Mouse (Mus musculus) limb, embryonic 11.5 days (tissue): ENCODE measurements around the gene Igsf8. TPM values are rescaled to one million over a fixed set of nuclear protein-coding genes. Genes with fewer than 3 reads are reported as not detected.

ENCODE experiments used
- ATAC-seq: fragments of 200-750 bp; cut with Nextera tagmentation; 2 replicates; pipeline ENCODE4 v1.8.0; 2017; ENCODE audit warnings: low read depth; ENCODE audit not compliant: insufficient number of reproducible peaks, low FRiP score, low TSS enrichment
- DNase-seq: peaks from one replicate; pipeline ENCODE4 v3.0.0-alpha.2; 2015; ENCODE audit warnings: low spot score
- H3K27ac ChIP-seq: fragments of 300-500 bp; sonication (generic); replicated peaks from 2 replicates; pipeline ENCODE4 v1.5.1; 2014; ENCODE audit warnings: low read depth, mild to moderate bottlenecking, low read length
- H3K27me3 ChIP-seq: fragments of 300-500 bp; sonication (generic); 2 replicates; pipeline ENCODE4 v1.6.1; 2014; ENCODE audit warnings: mild to moderate bottlenecking, low read length, mixed read lengths; ENCODE audit not compliant: control insufficient read depth, insufficient read depth
- H3K36me3 ChIP-seq: fragments of 300-500 bp; sonication (generic); 2 replicates; pipeline ENCODE4 v1.6.1; 2014; ENCODE audit warnings: mild to moderate bottlenecking, low read length, moderate library complexity, mixed read lengths; ENCODE audit not compliant: control insufficient read depth, insufficient read depth
- H3K4me1 ChIP-seq: fragments of 300-500 bp; sonication (generic); 2 replicates; pipeline ENCODE4 v1.6.1; 2014; ENCODE audit warnings: low read length, mixed read lengths; ENCODE audit not compliant: control insufficient read depth, insufficient read depth
- H3K4me2 ChIP-seq: fragments of 300-500 bp; sonication (generic); 2 replicates; pipeline ENCODE4 v1.6.1; 2014; ENCODE audit warnings: low read depth, mild to moderate bottlenecking, moderate library complexity; ENCODE audit not compliant: severe bottlenecking
- H3K4me3 ChIP-seq: fragments of 300-500 bp; sonication (generic); 2 replicates; pipeline ENCODE4 v1.5.1; 2014; ENCODE audit warnings: low read depth, low read length
- H3K9ac ChIP-seq: fragments of 300-500 bp; sonication (generic); 2 replicates; pipeline ENCODE4 v1.6.1; 2014; ENCODE audit warnings: mild to moderate bottlenecking, low read length
- H3K9me3 ChIP-seq: fragments of 300-500 bp; sonication (generic); 2 replicates; pipeline ENCODE4 v1.6.1; 2016; ENCODE audit warnings: low read length; ENCODE audit not compliant: control insufficient read depth
- WGBS: fragments of 180-500 bp; shearing (Covaris S2); extraction: QIAGEN DNeasy Blood & Tissue Kit; methylation state at CpG from one replicate; pipeline ENCODE4 v1.1.7; 2014; 5-methylcytosine and 5-hydroxymethylcytosine counted together
- polyA plus RNA-seq: library from polyadenylated mRNA; unstranded; fragments of >200 nt; fragmentation: Nextera tagmentation; extraction: Ambion mirVana; gene quantifications from 2 replicates; pipeline ENCODE4 v1.2.1, GENCODE M21; 2014

The Igsf8 gene
- polyA plus RNA-seq, 1 experiment from 2014 or later: 35.4 TPM

DNA sequence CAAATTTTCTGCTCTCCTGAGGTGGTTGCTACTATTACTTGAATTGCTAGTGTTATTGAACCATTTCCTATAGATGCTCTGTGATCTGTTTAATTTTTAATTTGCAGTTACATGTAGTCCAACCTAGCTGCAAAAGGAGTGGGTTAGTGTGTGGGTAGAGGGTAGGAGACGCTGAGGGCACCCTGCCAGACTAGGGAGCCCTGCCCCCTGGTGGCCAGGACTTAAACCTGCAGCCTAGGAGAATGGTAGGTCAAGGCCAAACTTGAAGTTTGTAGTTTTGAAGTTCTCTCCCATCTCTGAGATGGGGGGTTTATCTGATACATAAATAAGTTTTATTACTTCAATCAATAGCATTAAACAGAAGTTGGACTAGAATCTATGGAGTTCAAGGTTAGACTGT is 96.1 kb downstream of the Igsf8 start:
- ATAC-seq: no peak
- no peaks in the 10 kb centered on the region for H3K4me1 ChIP-seq
- peak; percentile 62 for DNase-seq
- no peak overlapping the region for H3K27ac ChIP-seq
- H3K27me3 ChIP-seq: no peaks in the 10 kb centered on the region
- H3K4me3 ChIP-seq: no peak overlapping the region
- H3K36me3 ChIP-seq: no peaks in the 10 kb centered on the region
- H3K4me2 ChIP-seq: no peak overlapping the region
- H3K9me3 ChIP-seq: no peaks in the 10 kb centered on the region
- 13% methylated on average over 1 of the region's 1 CpGs for WGBS
- H3K9ac ChIP-seq: no peak overlapping the region

DNA sequence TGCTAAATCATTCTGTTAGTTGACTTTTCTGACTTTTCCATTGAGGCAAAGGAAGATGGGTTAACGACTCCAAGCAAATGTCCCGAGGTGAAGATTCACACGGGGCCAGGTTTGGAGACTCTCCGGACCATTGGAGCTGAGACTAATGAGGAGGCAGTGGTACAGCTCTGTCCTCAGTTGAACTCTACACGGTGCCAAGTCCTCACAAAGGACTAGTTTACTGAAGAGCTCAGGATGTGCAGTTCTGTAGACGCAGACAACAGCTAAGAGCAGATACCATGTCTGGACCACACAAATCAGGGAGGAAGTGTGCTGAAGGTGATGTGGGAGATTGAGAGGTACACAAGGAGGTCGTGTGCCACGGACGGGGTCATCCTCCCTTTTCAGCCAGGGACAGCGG is 96.9 kb downstream of the Igsf8 start:
- Histone ChIP-seq H3K9me3 (no peaks in the 10 kb centered on the region), H3K4me2 (no peak overlapping the region), H3K27me3 (no peaks in the 10 kb centered on the region), H3K4me3 (no peak overlapping the region), H3K27ac (no peak overlapping the region), H3K36me3 (no peaks in the 10 kb centered on the region), H3K9ac (no peak overlapping the region), H3K4me1 (no peaks in the 10 kb centered on the region)
- WGBS: 84% methylated on average over 10 of the region's 10 CpGs
- no peak for DNase-seq
- ATAC-seq: no peak

GRCm38 (mm10) chr1:172364684-172365083 is 103.2 kb downstream of the Igsf8 start:
- Histone ChIP-seq H3K27me3 (no peaks in the 10 kb centered on the region), H3K9me3 (no peaks in the 10 kb centered on the region), H3K9ac (no peak overlapping the region), H3K36me3 (no peaks in the 10 kb centered on the region), H3K4me1 (no peaks in the 10 kb centered on the region), H3K4me2 (no peak overlapping the region), H3K4me3 (no peak overlapping the region), H3K27ac (no peak overlapping the region)
- WGBS: 19% methylated on average over 6 of the region's 6 CpGs
- ATAC-seq (no peak), DNase-seq (peak; percentile 55)

DNA sequence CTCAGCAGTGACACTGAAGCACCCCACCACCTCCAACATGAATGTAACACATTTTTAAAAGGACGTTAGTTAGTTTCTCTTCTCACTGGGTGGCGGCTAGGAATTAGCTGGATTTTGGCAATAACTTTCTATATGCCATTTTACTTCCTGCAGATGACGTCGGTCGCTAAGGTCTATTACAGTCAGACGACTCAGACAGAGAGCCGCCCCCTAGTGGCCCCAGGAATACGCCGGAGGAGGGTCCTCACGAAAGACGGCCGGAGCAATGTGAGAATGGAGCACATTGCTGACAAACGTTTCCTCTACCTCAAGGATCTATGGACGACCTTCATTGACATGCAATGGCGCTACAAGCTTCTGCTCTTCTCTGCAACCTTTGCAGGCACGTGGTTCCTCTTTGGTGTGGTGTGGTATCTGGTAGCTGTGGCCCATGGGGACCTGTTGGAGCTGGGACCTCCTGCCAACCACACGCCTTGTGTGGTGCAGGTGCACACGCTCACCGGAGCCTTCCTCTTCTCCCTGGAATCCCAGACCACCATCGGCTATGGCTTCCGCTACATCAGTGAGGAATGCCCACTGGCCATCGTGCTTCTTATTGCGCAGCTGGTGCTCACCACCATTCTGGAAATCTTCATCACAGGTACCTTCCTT is 107.5 kb downstream of the Igsf8 start:
- H3K27me3 ChIP-seq: no peaks in the 10 kb centered on the region
- no peak overlapping the region for H3K9ac ChIP-seq
- no peaks in the 10 kb centered on the region for H3K36me3 ChIP-seq
- H3K4me2 ChIP-seq: no peak overlapping the region; the same call in 1 of the 2 replicates
- H3K9me3 ChIP-seq: no peaks in the 10 kb centered on the region
- no peaks in the 10 kb centered on the region for H3K4me1 ChIP-seq
- no peak overlapping the region for H3K27ac ChIP-seq
- DNase-seq (peak; percentile 80), ATAC-seq (0 out of 2 replicates have a peak, but pooled peaks have one; percentile 41)
- H3K4me3 ChIP-seq: no peak overlapping the region
- WGBS: 27% methylated on average over 23 of the region's 23 CpGs

Other genes starting within 250 kb of the Igsf8 start
- gene Vangl2, start 233.2 kb upstream of the Igsf8 start, polyA plus RNA-seq: 23.3 and 26.3 TPM in 2 replicates
- gene Nhlh1, start 204.1 kb upstream of the Igsf8 start, polyA plus RNA-seq: not detected in 2 replicates
- gene Copa, start 179.1 kb upstream of the Igsf8 start, polyA plus RNA-seq: 173 and 197 TPM in 2 replicates
- gene Ncstn, start 178.8 kb upstream of the Igsf8 start, polyA plus RNA-seq: 86.8 and 89.2 TPM in 2 replicates
- gene Pex19, start 134.9 kb upstream of the Igsf8 start, polyA plus RNA-seq: 176 and 180 TPM in 2 replicates
- 119 and 127 TPM in 2 replicates for gene Dcaf8, start 113.6 kb upstream of the Igsf8 start, polyA plus RNA-seq
- gene Pea15a, start 54.8 kb upstream of the Igsf8 start, polyA plus RNA-seq: 81.9 and 82.3 TPM in 2 replicates
- 1.6 and 2.2 TPM in 2 replicates for gene Casq1, start 41.8 kb upstream of the Igsf8 start, polyA plus RNA-seq
- not detected in 2 replicates for gene Atp1a4, start 3.2 kb upstream of the Igsf8 start, polyA plus RNA-seq
- gene Atp1a2, start 36.4 kb downstream of the Igsf8 start, polyA plus RNA-seq: 1.4 and 1.5 TPM in 2 replicates
- not detected in 2 replicates for gene Kcnj9, start 67.7 kb downstream of the Igsf8 start, polyA plus RNA-seq
- gene Kcnj10, start 79.6 kb downstream of the Igsf8 start, polyA plus RNA-seq: 0.07 and 0.11 TPM in 2 replicates
- 12.4 and 12.6 TPM in 2 replicates for gene Pigm, start 114.9 kb downstream of the Igsf8 start, polyA plus RNA-seq
- 0.25 TPM in 1 of 2 replicates, not detected in the other for gene Slamf9, start 213.7 kb downstream of the Igsf8 start, polyA plus RNA-seq
- gene Igsf9, start 220.1 kb downstream of the Igsf8 start, polyA plus RNA-seq: 52.7 and 53.1 TPM in 2 replicates
- gene Tagln2, start 238.4 kb downstream of the Igsf8 start, polyA plus RNA-seq: 53.6 and 56.0 TPM in 2 replicates